Mouse (Mus musculus) large intestine, adult 2 months (tissue): ENCODE data around the gene Desi2. TPM values are rescaled to one million over a fixed set of nuclear protein-coding genes. Genes with fewer than 3 reads are reported as not detected.
"Not testable (repeated sequence)": the region's sequence is repeated elsewhere in the genome, so short reads cannot be mapped to it uniquely, and the experiment has no call there.

Source experiments
- DNase-seq: peaks from one replicate; pipeline ENCODE4 v3.0.0-alpha.2; 2012; ENCODE audit warnings: low read depth, low spot score
- WGBS: fragments of 180-500 bp; shearing (Covaris S2); methylation state at CpG from one replicate; pipeline ENCODE4 v1.1.7; 2018; 5-methylcytosine and 5-hydroxymethylcytosine counted together
- polyA plus RNA-seq: library from polyadenylated mRNA; depleted of rRNA; stranded (reverse); fragments of >200 nt; gene quantifications from 2 replicates; pipeline ENCODE4 v1.2.3, GENCODE M21; 2012; rRNA removed

The Desi2 gene
- polyA plus RNA-seq, 1 experiment: 7.0 TPM

DNA sequence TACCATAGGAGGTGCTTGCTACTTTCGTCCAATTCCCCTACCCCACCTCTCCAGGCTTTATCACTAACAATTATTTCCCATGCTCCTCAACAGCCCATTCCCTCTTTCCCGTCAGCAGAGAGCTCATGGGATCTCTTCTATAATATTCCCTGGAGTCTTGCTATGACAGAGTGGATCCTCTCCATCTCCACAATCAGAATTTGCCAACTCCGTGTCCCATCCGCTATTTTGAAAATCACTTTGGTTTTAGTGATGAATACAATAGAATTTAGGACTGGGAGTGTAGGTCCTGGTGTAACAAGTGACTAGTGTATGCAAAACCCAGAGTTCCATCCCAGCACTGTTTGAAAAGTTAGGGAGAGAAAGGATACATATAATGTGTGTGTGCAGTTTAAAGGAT is 69.1 kb downstream of the Desi2 start:
- no peak for DNase-seq
- WGBS: 98% methylated on average over 4 of the region's 4 CpGs

DNA sequence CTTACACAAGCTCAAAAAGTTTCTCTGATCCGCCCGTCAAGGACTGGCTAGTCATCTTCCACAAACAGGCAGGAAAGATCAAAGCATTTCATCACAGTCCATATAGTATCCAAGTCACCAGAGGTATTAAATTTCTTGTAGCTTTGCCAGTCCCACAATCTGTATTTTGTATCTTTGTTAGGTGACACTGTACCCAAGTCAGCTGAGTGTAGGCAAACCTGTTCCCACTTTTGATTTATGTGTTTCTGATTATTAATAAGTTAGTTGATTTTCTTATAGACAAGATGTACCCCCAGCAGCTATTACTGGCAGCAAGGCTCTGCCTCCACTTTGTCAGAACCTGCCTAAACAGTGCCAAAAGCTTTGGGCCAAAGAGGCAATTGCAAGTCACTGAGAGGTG is 71.6 kb downstream of the Desi2 start:
- WGBS: 89% methylated on average over 2 of the region's 2 CpGs
- no peak for DNase-seq

DNA sequence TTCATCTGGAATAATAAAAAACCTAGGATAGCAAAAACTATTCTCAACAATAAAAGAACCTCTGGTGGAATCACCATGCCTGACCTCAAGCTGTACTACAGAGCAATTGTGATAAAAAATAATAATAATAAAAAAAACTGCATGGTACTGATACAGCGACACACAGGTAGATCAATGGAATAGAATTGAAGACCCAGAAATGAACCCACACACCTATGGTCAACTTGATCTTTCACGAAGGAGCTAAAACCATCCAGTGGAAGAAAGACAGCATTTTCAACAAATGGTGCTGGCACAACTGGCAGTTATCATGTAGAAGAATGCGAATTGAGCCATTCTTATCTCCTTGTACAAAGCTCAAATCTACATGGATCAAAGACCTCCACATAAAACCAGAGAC is 78.2 kb downstream of the Desi2 start:
- DNase-seq: not testable (repeated sequence)
- 91% methylated on average over 3 of the region's 3 CpGs for whole genome bisulfite sequencing

DNA sequence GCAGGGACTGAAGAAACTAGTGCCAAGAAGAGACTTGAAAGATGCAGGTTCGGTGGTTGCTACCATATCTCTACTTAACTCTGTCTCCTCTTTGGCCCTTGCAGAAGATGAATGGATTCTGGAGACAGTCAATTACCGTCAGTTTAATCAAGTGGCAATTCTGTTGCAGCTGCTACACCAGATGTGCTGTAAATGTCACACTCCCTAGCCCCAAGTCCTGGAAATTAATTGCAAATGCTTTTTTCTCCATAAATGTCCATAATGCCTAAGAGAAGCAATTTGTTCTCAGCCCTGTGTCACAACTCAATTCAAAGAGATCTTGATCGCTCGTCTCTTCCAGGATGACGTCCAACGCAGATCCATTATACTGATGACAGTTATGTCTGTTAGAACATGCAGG is 83.4 kb downstream of the Desi2 start:
- no peak for DNase-seq
- WGBS: 81% methylated on average over 6 of the region's 6 CpGs

DNA sequence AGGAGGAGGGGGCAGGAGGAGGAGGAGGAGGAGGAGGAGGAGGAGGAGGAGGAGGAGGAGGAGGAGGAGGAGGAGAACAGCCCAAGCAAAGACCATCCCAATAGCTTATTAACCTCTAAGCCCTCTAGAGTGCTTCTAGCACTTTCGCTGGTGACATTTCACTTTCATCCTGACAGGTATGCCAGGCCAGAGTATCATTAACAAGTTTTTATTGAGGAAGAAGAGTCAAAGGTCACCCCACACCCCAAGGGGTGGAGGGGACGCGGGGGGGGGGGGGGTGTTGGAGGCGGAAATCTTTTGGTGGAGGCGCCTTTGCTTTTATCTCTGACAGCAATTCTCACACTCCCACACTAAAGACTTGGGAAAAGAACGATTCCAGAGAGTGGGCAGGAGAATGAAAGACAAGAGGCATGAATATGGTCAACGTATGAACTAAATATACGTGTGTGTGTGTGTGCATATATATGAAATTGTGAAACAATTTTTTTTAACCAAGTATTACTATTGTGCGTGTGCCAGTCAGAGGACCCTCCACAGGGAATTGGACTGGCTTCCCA is 88.0 kb downstream of the Desi2 start:
- 19% methylated on average over 9 of the region's 9 CpGs for WGBS
- DNase-seq: peak; percentile 62

DNA sequence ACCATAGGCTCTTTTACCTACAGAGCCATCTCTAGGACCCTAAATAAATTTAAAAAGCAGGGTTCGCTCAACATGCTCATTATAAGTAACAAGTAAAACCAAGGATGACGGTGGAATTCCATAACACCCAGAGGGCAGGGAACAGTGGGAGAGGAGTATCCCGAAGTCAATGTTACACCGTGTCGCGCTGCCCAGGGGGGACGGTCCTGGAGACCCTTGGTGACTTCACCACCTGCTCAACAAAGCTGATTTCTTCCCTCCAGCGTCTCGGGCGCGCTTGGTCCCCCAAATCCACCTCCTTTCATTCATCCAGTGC is 88.5 kb downstream of the Desi2 start:
- 4% methylated on average over 11 of the region's 11 CpGs for WGBS
- DNase-seq: peak; percentile 11

DNA sequence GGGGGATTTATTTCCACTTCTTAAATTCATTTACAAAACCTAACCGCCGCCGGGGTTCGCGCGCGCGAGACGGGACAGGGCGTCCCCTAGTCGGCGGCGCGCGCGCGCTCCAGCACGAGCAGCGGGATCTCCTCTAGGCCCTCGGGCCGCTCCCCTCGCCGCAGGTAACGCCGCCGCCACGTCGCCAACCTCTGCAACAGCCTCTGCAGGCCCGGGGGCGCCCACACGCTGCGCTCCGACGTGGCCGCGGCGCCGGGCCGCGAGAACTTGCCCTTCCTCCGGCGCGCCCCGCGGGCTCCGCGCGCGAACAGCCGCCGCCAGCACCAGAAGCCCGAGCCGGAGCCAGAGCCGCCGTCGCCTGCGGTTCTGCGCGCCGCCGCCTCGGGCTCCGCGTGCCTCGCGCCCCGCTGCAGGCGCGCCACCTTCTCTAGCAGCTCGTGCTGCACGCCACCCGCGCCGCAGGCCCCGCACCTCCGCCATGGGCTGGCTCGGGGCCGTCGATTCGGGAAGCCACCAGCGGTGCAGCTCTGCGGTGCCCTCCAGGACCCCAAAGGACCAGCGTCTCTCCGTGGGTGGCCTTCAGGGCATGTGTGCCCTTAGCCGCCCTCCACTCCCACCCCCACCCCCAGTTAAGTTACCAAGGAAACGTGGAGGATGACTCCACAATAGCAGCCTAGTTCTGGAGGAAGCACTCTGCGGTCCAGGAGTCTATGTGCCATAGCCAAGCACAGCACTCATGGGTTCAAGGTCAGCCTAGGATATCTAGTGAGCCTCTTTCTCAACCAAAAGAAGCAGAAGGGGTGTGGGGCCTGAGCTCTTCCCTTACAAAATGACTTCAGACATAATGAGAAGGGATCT is 89.1 kb downstream of the Desi2 start:
- under 1% methylated on average over 87 of the region's 87 CpGs for WGBS
- DNase-seq: peak; percentile 44

DNA sequence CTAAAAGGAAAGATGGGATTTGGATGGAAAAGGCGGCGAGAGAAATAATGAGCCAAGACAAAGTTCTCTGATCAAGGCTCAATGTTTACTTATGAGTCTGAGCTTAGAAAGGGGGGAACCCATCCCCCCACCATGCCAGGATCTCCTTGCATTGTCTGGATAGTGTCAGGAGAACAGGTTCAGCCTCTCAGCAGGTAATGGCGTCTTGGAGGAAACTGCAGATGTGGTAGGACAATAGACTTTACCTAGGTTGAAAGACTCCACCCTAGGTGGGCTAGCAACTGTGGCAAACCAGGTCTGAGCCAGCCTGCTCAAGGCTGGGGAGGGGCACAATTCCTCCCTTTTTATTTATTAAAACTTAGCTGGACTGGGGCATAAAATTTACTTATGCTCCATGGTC is 96.1 kb downstream of the Desi2 start:
- WGBS: 90% methylated on average over 3 of the region's 3 CpGs
- not testable (repeated sequence) for DNase-seq

DNA sequence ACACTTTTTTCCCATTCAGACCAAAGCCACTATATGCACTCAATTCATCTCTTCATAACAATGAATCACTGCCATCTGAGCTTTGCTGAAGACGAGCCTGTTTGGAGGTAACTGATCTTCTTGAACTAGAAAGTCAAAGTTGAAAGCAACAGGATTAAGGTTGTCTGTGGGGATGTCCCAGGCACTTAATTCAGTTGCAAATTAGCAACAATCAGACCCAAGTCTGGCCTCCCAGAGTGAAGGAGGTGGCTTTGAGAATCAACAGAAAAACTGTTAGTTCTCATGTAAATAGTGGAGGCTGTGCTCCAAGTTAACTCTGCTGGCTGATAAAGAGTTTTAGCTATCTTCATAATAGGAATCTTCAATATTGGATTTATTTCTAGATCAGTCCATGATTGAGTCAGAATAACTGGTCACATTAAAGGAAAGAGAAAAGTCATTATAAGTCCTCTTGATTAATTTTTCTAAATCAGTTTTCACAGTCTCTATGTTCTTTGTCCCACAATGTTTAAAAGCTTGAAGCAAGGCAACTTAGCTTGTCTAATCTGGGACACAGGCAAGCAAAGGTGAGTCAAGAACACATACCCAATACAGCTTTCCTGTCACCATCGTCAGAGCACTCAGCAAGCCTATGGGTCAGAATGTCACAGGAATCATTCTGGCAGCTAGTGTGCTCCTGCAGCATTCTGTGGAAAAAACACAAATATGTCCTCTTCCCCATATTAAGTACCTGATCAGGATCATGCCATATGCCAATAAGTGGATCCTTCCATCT is 96.9 kb downstream of the Desi2 start:
- WGBS: 85% methylated on average over 2 of the region's 2 CpGs
- DNase-seq: no peak

DNA sequence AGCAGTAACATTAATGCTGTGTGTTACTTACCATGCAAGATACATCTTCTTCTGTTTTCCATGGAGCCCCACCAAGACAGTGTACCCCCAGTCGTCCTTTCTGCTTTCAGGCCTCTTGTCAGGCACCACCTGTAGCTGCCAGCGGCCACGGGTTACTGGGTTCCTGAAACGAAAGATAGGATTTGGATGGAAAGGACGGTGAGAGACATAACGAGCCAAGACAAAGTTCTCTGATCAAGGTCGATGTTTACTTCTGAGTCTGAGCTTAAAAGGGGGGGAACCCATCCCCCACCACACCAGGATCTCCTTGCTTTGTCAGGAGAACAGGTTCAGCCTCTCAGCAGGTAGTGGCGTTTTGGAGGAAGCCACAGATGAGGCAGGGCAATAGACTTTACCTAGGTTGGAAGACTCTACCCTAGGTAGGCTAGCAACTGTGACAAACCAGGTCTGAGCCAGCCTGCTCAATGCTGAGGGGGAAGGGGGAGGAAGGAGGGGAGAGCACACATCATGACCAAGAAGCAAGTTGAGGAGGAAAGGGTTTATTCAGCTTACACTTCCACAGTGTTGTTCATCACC is 100.5 kb downstream of the Desi2 start:
- WGBS: 66% methylated on average over 8 of the region's 8 CpGs
- no peak for DNase-seq

DNA sequence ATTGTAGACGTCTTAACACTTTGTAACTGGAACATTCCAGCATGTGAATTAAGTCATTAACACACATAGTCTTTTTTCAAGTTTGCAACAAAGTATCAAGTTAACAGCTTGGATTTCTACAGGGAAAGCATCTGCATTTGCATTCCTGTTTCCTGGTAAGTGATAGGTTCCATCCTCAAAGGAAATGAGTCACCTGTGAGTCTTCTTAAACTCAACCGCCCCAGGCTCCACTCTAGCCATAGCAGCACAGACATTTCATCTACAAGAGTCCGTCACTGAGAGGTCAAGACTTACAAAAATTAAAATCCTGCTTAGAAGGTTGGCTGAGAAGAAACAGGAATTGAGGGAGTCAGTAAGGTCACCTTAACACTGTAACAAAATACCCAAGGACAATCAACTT is 104.5 kb downstream of the Desi2 start:
- no peak for DNase-seq
- WGBS: 82% methylated on average over 3 of the region's 3 CpGs

DNA sequence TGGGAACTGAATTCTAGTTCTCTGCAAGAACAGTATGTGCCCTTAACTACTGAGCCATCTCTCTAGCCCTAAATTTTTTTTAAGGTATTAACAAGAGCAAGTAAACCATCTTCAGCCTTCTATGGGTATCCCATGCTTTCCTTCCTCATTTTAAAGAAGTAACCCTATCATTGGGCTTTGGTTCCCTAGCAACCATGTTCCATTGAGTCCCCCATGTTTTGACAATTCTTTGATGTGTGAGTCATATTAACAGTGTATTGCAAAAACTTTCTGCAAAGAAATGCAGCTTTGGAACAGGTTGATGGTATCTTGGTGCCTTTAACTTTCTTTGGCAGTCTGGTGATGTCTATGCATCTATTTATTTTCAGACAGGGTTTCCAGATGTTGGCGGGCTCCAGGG is 106.8 kb downstream of the Desi2 start:
- DNase-seq: no peak
- 96% methylated on average over 1 of the region's 1 CpGs for WGBS

DNA sequence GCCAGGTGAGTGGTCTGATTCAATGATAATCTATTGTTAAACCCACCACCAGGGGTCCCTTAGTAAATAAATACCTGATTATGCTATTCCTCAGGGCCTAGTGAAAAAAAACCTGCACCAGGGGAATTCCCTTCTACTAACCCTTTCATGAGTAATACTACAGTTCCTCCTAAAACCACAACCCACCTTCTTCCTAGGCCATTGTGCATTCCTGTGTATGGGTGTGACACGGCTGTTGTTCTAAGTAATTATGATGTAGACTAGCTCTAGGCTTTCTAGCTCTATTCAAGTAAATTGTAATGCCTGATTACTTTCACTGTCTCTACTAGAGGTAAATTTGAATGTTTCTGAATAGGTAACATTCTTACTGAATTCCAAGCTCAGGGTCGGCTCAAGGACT is 114.0 kb downstream of the Desi2 start:
- 98% methylated on average over 2 of the region's 2 CpGs for WGBS
- not testable (repeated sequence) for DNase-seq

DNA sequence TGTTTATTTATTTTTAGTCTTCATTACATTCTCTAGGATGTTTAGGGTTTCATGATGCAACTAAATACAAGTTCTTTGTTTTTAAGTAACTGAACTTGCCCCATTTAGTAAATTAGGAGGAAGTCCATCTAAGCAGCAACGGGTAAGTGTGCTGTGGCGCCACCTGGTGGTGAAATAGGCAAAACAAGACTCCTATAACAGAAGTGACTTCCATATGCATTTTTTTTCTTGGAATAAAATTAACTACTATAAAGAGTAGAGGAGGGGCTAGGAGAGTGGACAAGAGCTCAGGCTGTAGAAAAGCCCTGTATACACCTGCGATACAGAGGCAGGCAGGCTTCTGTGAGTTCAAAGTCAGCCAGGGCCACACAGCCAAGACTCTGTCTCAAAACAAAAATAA is 116.2 kb downstream of the Desi2 start:
- 25% methylated on average over 3 of the region's 3 CpGs for WGBS
- DNase-seq: peak; percentile 54

Other genes with a start within 250 kb of the Desi2 start
- 0.11 and 0.22 TPM in 2 replicates for gene Catspere2, start 204.0 kb upstream of the Desi2 start, polyA plus RNA-seq
- gene Cox20, start 131.7 kb downstream of the Desi2 start, polyA plus RNA-seq: 23.3 and 25.1 TPM in 2 replicates
- gene Hnrnpu, start 150.4 kb downstream of the Desi2 start, polyA plus RNA-seq: 34.2 and 43.2 TPM in 2 replicates
- 0.19 and 0.25 TPM in 2 replicates for gene Efcab2, start 218.7 kb downstream of the Desi2 start, polyA plus RNA-seq